Mouse (Mus musculus): ENCODE results near the gene Cyb5d2.
"Not testable (repeated sequence)": the region's sequence is repeated elsewhere in the genome, so short reads cannot be mapped to it uniquely, and the experiment has no call there.

Gene Cyb5d2

DNA sequence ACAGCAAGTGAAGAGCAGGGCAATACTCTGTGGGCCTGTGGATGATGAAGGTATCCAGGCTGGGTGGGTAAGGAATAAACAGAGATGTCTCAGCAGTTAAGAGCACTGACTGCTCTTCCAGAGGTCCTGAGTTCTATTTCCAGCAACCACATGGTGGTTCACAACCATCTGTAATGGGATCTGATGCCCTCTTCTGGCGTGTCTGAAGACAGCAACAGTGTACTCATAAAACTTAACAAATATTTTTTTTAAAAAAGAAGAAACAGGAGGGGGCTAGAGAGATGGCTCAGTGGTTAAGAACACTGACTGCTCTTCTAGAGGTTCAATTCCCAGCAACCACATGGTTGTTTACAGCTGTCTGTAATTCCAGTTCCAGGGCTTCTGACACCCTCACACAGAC is 23.3 kb downstream of the Cyb5d2 start:
- not testable (repeated sequence) for DNase-seq (ENCODE audit: low spot score)

DNA sequence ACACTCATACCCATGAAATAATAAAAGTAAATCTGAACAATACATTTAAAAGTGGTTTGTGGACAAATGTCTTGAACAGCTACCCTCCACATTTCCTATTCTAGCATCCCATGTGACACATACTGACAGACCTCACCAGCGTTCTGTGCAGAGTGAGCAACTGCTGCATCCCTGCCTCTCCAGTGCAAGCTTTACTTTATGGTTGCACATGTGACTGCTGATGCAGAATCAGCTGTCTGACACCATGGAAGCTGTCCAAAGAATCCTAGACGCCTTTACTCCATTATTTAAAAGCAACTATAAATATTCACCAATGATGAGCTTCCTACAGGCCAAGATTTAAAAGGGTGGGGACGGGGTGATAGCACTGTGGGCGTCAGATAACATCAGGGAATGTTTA is 24.5 kb downstream of the Cyb5d2 start:
- DNase-seq (ENCODE audit: low spot score): no peak

DNA sequence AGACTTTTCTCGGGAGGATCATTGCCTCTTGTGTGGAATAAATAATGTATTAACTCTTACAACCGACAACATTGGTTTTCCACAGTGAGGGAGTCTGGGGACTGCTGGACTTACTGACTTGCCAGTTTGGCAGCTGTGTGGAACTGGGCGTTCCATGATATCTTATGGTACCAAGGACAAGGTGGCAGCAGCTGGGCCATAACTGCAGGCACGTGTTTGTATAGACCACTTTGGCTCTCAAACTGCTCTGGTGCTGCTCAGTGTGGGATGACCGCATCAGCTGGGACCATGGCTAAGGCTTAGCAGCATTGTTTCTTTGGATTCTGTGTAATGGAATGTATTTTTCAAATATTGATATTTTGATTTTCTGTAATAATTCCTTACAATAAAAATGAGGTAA is 25.1 kb downstream of the Cyb5d2 start:
- DNase-seq (ENCODE audit: low spot score): no peak

DNA sequence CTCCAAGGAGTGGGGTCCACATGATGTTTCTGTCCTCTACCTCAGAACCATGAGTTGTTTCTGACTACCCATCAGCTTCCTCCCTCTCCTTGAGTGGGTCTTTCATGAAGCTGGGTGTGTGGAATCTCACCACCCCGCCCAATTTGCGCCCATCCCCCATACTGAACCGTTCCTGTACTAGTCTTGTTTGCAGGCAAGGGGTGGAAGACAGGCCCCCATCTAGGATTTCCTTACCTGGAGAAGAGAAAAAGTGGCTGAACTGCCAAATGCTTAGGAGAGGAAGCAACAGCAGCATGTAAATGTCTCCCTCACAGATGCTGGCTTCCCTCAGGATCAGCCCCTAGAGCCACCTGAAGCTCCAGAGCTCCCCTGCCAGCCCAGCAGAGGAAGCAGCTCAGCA is 25.6 kb downstream of the Cyb5d2 start:
- no peak for DNase-seq (ENCODE audit: low spot score)

DNA sequence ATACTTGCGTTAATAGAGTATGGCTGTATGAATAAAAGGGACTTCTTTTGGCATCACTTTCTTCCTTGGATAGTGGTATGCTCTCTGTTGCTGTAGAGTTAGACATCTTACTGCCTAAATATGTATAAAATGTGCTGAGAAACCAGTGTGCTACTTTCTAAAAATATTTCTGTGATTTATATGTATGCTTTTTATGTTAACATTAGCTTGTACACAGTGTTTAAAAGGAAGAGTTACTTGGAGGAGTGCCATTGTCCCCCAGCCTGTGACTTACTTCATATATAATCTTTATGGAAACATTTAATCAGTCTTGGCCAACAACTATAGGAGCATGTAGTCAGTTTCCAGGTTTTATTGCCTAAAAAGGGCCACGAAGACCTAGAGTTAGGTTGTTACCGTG is 26.9 kb downstream of the Cyb5d2 start:
- no peak for DNase-seq (ENCODE audit: low spot score)

DNA sequence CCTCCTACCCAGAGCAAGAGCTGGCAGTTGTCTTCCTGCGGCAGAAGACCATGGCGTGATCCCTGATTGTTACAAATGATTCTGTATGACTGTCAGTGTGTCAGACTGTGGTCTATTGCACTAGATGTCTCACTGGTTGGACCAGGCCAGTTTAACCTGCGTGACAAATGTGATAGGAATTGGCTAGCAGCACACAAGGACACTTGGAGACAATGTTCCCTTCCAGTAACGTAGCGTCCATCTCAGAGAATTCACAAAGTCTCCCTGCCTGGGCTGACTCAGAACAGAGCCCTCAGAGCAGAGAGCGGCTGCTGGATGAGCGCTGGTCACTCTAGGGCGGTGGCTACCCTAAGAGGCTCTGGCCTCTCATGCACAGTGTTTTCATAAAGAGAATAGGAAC is 28.2 kb downstream of the Cyb5d2 start:
- no peak for DNase-seq (ENCODE audit: low spot score)

DNA sequence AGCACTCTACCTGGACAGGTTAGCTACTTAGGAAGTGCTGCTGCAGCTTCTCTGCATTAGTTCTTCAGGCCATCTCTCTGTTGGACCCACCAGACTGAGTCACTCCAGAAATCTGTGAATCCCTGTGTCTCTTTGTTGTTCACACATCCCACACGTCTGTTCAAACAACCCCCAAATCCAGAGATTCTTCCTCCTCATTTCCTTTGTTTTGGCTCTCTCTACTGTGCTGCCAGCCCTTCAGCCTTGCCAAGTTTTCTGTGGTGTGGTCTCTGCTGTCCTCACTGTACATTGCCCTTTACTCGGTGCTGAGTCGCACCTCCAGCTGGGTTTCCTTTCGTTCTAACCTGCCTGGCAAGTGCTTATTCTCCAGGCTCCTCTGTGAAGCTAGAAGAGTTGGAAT is 31.7 kb downstream of the Cyb5d2 start:
- DNase-seq (ENCODE audit: low spot score): no peak

DNA sequence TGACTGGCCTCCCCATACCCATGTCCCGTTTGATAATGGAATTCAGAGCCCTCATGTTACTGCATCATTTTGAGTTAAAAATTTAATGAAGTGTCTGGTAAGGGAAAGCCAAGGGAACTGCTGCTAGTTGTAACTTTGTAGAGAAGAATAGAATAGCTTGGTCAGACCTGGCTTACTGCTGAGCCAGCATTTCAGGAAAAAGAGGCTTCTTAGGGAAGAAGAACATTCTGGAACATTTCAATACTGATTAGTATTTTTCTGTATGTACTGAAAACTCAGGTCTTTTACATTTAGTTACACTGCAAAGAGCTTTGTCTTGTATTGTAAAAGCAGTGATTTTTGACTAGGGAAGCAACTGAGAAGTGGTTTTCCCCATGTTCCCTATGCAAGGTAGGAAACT is 35.2 kb downstream of the Cyb5d2 start:
- no peak for DNase-seq (ENCODE audit: low spot score)

DNA sequence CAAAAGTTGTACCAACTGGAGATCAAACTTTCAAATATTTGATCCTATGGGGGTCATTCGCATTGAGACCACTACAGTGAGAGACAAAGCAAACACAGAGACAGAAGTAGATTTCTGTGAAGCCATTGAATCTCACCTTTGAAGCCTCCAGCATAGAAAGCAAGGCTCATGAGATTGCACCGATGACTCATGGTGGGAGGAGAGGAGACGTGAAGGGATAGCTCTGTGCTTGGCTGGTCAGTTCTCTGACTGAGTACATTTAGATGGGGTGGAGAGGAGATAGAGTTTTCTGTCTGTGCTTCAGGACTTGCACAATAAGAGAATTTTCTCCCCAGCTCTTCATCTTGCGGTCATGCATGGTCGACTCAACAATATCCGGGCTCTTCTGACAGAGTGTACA is 36.4 kb downstream of the Cyb5d2 start:
- no peak for DNase-seq (ENCODE audit: low spot score)

DNA sequence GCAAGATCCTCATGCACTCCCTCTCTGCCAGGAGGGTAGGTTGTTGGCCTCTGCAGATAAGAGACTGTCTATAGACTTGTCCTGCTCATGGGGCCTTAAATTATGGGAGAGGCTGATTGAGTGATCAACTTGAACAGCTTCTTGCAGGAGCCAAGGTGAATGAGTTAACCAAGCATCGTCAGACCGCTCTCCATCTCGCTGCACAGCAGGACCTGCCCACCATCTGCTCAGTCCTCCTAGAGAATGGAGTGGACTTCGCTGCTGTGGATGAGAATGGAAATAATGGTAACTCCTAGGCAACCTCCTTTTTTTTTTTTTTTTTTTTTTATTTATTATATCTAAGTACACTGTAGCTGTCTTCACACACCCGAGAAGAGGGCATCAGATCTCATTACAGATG is 37.6 kb downstream of the Cyb5d2 start:
- DNase-seq (ENCODE audit: low spot score): no peak

DNA sequence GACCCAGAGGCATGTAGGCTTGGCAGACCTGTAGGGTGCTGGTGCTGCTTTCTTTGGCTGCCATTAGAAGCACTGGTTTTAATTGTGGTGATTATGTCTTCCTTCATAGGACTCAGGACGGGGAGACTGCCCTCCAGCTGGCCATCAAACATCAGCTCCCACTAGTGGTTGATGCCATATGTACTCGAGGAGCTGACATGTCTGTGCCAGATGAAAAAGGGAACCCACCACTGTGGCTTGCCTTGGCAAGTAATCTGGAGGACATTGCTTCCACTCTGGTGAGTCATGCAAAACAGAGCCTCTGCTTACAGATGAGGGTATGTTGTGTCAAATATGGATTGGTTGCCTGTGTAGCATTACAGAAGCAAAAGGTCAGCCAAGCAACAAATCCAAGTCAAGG is 44.0 kb downstream of the Cyb5d2 start:
- DNase-seq (ENCODE audit: low spot score): no peak

DNA sequence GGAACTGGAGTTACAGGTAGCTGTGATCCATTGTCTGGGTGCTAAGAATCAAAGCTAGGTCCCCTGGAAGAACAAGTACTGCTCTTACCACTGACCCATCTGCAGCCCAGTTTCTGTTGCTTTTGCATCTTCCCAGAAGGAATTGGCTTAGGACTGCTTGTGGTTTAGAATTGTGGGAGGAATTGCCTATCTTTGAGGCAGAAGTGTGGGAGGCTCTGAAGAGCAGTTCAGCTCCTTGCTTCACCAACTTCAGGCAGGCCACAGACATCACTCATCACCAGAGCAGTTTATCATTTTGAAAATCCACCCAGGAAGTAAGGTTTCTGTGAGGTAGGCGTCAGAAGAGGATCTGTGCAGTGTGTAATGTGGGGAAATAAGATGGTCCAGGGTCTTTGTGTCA is 56.9 kb downstream of the Cyb5d2 start:
- DNase-seq (ENCODE audit: low spot score): no peak

DNA sequence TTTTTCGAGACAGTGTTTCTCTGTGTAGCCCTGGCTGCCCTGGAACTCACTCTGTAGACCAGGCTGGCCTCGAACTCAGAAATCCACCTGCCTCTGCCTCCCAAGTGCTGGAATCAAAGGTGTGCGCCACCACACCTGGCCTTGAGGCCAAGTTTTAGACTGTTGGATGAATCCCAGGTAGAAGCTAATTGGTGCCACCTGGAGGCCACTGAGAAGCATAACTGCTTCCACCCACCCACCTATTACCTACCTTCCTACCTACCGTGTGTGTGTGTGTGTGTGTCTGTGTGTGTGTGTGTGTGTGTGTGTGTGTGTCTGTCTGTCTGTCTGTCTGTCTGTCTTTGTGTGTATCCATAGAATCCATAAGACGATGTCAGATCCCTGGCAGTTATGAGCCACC is 58.4 kb downstream of the Cyb5d2 start:
- peak; percentile 15 for DNase-seq (ENCODE audit: low spot score)

DNA sequence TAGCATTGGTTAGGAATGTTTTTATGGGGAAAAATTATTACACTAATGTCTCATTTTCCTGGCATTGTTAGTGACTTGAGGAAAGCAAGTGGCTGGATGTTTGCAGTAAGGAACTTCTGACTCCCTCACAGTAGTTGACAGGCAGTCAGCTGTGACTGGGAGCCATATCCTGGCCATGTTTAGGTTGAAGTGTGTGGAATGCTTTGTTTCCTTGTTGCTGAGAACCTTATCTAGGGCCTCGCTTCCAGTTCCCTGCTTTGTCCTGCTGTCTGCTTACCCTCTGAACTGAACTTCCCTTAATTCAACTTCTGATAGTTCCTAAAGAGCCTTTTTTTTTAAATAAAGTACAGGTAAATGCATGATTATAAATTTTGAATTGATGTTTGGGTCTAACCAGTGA is 59.6 kb downstream of the Cyb5d2 start:
- DNase-seq (ENCODE audit: low spot score): no peak

DNA sequence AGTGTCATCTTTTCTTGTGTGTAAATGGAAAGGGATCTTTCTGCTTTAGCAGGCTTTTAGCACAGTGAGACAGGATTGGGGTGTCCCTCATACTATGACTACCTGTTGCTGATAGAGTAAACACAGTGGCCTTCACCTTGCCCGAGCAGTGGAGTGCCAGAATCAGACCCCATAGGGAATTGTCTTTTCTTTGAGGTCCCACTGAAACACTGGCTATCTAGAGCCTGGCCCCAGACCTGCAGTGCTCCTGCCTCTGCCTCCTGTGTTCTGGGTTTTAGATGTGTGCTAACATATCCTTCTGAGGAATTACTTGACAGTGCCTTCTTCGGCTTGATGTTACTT is 60.5 kb downstream of the Cyb5d2 start:
- DNase-seq (ENCODE audit: low spot score): no peak

DNA sequence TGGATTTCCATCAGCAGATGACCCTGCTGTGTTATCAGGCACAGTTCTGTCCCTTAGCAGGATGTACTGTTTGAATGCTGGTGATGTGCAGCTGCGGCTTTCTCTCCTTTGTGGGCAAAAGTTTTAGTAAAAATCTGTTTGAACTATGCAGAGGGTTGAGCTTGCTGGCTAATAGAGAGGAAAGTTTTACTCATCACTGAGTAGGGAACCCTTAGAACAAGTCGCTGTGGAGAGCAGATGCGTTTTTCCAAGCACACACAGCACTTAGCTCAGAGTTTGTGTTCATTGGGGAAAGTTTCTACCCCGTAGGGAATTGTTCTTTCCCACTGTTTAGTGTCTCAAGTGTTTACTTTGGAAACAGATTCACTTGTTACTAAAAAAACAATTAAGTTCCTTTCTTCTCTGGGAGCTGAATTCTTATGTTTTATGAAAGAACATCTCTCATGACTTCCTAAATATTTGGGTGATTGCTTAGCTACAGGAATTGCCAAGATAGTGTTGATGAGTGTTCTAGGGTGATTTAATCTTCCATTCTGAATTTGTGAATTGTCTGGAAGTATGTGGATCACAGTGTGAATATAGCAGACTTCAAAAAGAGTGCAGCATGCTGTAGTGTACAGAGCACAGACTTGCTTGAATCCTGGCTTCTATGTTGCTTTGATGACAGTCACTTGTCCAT is 61.0 kb downstream of the Cyb5d2 start:
- DNase-seq (ENCODE audit: low spot score): no peak

DNA sequence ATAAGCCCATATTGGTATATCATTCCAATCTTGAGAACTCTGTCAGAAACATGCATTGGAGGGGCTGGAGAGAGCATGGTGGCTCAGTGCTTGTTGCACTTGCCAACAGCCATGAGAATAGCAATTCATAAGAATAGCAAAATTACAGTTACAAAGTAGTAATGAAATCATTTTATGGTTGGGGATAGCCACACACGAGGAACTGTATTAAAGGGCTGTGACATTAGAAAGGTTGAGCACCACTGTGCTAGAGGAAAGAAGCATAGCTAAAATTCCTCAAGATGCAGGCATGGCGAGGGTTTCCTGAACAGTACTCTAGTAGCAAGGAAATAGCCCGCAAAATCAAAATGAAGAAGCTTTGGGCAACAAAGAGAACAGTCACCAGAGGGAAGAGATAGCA is 62.2 kb downstream of the Cyb5d2 start:
- no peak for DNase-seq (ENCODE audit: low spot score)

All from urinary bladder, postnatal 14 days (tissue).